Mouse (Mus musculus) 416B (cell line): ENCODE measurements around the gene Sema3g.

Source experiments
- DNase-seq: peaks from one replicate; pipeline ENCODE4 v3.0.0; 2011; ENCODE audit warnings: low read depth

Sema3g gene

GRCm38 (mm10) chr14:31217666-31218065, at the start of gene Sema3g:
Sema3g (plus strand) TSS chr14:31217860.
- DNase-seq, result peak; percentile 84

GRCm38 (mm10) chr14:31168425-31168824, 49.2 kb upstream of the Sema3g start, which contains the start of gene Stab1:
Stab1 (minus strand) TSS chr14:31168641.
- DNase-seq, result peak; percentile 83

DNA sequence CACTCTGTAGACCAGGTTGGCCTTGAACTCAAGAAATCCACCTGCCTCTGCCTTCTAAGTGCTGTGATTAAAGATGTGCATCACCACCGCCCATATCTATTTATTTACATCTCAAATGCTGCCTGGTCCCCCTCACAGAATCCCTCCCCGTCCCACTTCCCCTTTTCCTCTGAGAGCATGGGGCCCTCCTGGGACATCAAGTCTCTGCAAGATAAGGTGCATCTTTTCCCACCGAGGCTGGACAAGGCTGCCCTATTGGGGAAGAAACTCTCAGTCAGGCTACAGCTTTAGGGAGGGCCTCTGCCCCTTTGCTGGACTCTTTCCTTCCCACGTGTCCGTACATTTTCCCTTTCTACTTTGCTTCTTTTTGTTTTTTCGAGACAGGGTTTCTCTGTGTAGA, 48.2 kb upstream of the Sema3g start:
- DNase-seq, result peak; percentile 36

- no peak for DNase-seq
These were observed 46.7 kb upstream of the Sema3g start for GRCm38 (mm10) chr14:31170963-31171362.

- DNase-seq, result no peak
These were observed 46.3 kb upstream of the Sema3g start for GRCm38 (mm10) chr14:31171386-31171785.

DNA sequence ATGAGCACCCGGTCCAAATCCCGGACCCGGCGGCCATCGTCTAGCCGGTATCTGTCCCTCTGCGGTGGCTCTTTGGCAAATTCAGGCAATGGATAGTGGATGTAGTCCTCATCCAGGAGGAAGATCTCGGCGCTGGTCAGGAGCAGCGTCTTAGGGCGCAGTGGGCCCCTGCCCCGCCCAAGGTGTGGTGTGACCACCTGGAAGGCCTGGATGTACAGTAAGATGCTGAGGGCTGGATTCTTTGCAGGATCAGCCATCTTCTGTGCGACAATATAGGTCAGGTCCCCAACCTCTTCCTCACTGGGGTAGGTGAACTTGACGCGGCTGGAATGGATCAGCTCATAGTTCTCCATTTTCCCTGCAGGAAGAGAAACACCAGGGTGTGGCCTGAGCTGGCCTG, 45.8 kb upstream of the Sema3g start:
- DNase-seq, result no peak

DNA sequence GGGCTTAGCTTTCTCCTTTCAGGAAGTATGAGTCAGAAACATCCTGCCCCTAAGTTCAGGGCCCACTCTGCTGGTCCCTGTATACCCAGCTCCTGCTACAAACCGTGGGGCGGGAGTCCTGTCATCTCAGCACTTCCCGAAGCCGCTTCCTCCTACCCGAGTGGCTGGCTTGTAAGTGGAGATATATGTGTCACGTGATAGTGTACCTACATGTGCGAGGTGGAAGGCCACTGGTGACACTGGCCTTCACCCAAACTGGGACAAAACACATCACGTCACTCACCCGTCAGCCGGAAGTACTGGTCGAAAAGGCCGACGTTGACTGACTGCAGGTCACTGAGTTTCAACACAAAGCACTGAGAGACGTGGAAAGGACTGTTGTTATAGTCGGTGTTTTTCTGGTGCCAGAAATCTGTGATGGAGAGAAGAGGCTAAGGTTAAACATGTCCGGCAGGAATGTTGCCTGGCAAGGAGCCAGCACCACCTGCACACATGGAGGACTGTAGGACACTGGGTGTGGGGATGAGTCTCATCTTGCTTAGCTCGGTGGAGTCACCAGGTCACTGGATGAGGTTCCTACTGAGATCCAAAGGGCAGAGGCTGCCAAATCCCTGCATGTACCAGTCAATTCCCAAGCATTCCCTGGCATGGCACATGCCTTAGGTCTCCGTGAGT, 44.7 kb upstream of the Sema3g start:
- DNase-seq, result no peak

GRCm38 (mm10) chr14:31173537-31173936, 44.1 kb upstream of the Sema3g start:
- DNase-seq, result no peak

DNA sequence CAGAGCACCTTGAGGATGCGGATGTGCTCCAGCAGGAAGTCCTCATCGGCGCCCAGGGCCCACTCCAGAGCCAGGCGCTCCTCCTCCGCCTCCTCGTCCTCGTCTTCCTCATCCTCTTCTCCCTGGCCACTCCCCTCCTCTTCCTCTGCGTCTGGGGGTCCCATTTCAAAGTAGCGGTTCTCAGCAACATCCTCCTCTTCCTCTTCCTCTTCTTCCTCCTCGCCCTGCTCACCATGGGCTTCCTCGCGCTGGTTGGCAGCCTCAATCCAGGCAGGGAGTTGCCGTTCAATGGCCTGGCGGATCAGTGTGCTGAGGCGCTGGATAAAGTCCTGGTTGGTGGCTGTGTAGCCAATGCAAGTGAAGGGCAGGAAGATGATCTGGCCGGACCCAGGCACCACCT, 40.4 kb upstream of the Sema3g start:
- DNase-seq, result no peak

GRCm38 (mm10) chr14:31177715-31178114, 39.9 kb upstream of the Sema3g start:
- DNase-seq, result no peak

GRCm38 (mm10) chr14:31179677-31180365, 37.8 kb upstream of the Sema3g start:
- no peak for DNase-seq

DNA sequence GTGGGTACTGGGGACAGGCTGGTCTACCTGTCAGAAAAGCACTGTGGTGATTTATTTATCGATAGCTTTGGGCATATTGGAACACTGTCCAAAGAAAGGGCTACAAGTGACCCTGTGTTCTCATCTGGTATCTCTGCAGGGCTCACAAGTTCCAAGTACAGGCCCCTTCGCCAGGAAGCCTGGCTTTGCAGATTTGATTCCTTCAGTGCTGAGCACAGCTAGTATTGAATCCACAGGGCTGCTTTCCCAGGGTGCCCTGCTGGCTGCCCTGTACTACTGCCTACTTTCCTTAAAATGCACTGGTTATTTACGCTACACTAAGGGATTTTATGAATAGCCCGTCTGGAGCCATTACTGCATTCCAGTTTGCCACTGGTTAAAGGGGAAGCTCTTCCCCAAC, 36.1 kb upstream of the Sema3g start:
- no peak for DNase-seq

DNA sequence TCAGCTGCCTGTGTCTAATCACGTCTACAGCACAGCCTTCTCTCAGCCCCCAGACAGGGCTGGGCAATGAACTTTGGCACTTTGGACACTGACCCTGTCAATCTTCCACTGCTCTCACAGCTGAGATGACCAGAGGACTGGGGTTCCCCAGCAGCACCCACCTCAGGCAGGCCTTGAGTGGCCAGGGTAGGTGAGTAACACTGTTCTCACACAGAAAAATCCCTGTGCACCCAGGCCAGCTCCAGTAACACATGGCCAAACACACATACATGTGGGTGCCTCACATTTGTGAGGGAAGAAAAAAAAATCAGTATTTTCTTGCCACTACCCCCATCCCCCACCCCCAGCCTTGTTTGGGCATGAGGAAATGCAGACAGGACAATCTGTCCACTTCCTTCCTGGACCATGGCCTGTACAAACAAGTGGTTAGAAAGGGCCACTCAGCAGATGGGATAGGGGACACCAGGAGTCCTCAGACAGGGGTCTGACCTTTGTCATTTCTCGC, 34.8 kb upstream of the Sema3g start:
- peak; percentile 52 for DNase-seq

DNA sequence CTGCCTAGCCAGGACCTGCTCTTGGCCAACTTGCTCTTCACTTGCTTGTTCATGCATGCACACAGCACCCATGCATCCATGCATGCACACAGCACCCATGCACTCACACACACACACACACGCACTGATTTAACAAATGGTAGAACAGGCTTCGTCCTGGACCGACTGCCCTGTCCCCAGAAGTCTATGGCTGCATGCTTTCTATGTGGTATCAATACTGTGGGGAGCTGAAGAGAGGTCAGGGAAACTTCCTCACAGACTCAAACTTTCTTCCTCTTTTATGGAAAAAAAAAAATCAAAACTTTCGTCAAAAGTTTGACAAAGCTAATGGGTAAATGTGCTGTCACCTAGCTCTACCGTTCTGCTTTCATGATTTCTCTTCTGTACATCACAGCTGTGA, 34.1 kb upstream of the Sema3g start:
- DNase-seq, result no peak

DNA sequence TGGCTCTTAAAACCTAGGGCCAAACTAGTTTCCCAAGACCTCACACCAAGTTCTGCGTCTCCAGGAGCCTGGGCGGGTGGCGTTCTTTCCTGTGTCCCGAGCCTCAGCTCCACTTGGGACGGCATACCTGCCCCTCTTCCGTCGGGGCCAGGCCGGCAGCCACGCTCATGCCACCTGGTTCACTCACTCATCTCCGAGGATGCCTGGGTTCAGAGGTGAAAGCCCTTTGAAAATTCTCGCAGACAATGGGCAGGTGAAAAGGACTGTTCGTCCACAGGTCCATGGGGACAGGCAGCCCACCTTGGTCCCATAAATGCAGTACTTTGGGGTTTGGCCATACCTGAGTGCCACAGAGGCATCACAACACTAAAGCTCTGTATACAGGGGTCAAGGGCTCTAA, 33.5 kb upstream of the Sema3g start:
- no peak for DNase-seq

GRCm38 (mm10) chr14:31186656-31187055, 31.0 kb upstream of the Sema3g start:
- DNase-seq, result no peak

- DNase-seq, result peak; percentile 85
These were observed 28.9 kb upstream of the Sema3g start for GRCm38 (mm10) chr14:31188771-31189181.

DNA sequence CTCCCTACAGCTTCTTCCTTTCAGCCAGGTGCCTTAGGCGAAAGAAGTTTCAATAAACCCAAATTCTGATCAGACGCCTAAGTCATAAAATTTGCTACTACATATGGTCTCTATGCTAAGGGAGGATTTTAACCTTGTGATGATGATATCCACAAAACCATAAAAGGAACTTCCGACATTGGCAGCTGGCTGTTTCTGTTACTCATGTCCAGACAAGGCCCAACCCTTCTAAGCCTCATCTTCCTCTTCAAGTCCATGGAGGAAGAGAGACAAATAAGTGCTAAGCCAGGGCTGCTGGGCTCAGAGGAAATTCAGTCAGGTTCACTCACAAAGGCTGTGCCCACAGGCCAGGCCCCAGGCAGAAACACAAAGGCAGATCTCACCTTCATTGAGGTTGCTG, 28.3 kb upstream of the Sema3g start:
- peak; percentile 45 for DNase-seq

GRCm38 (mm10) chr14:31191936-31192335, 25.7 kb upstream of the Sema3g start:
- peak; percentile 55 for DNase-seq

GRCm38 (mm10) chr14:31193791-31194190, 23.9 kb upstream of the Sema3g start:
- DNase-seq, result no peak

GRCm38 (mm10) chr14:31194441-31194840, 23.2 kb upstream of the Sema3g start:
- DNase-seq, result no peak

DNA sequence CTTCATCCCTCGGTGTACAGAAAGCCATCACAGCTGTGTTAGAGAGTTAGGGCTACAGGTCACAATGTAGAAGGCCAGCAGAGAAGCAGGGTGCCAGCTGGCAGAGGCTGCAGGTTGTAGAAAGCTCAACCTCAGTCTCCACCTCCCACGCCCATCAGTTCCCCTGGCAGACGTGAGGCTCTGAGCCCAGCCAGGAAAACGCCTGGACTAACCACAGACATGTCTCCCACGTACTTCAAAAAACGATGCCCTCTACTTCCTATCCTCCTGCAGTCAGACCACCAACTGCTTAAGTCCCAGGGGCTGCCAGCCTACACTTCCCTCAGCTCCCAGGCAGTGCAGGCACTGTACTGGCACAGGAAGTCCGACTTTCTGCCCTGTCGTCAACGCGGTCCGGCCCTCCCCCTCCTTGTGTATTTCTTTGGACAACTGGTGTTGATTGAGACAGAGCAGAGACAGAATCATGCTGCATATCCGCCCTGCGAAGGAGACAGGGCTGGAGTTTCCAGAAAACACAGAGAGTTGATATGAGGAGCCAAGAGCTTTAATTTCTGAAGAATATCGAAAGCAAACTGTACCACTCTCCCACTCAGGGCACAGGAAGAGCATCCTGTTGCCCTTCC, 22.7 kb upstream of the Sema3g start:
- DNase-seq, result no peak

DNA sequence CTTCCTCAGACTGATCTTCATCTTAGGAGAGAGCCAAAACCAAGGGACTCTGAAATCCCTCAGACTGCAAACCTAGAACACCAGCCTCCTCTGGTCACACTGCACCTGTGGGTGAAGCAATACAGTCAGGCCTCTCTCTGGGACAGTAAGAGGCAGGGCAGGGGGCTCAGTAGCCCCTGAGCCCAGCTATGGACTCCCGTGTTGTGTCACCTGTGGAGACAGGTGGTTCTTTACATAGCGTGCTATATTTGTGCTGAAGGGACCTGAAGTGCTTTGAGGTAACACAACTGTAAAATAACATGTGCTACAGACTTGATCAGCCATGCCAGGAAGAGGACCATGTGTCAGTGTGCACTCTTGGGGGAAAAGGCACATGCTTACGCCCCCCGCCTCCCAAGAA, 22.1 kb upstream of the Sema3g start:
- DNase-seq, result no peak
